Mouse (Mus musculus) testis, postnatal 14 days (tissue): ENCODE results near the gene Arrdc2.

ENCODE experiments used
- DNase-seq: peaks from one replicate; pipeline ENCODE4 v3.0.0; 2021; ENCODE audit warnings: low spot score

The Arrdc2 gene

GRCm38 (mm10) chr8:70864712-70865221 is 25.2 kb upstream of the Arrdc2 start:
- no peak for DNase-seq

GRCm38 (mm10) chr8:70863956-70864711 is 24.6 kb upstream of the Arrdc2 start:
- no peak for DNase-seq

- DNase-seq, result no peak
Measured at GRCm38 (mm10) chr8:70862824-70863641, 23.5 kb upstream of the Arrdc2 start, which contains the start of gene Kcnn1. Kcnn1 (minus strand) TSS chr8:70863258.

- no peak for DNase-seq
Measured at GRCm38 (mm10) chr8:70857516-70857915, 18.0 kb upstream of the Arrdc2 start.

GRCm38 (mm10) chr8:70856541-70857197 is 17.1 kb upstream of the Arrdc2 start:
- DNase-seq, result peak; percentile 70

GRCm38 (mm10) chr8:70856028-70856427 is 16.5 kb upstream of the Arrdc2 start:
- DNase-seq, result no peak

GRCm38 (mm10) chr8:70853863-70854262 is 14.3 kb upstream of the Arrdc2 start:
- no peak for DNase-seq

- DNase-seq, result no peak
Measured at GRCm38 (mm10) chr8:70852595-70853231, 13.2 kb upstream of the Arrdc2 start.

GRCm38 (mm10) chr8:70851837-70852236 is 12.3 kb upstream of the Arrdc2 start:
- no peak for DNase-seq

GRCm38 (mm10) chr8:70850947-70851346 is 11.4 kb upstream of the Arrdc2 start:
- DNase-seq, result no peak

- DNase-seq, result no peak
Measured at GRCm38 (mm10) chr8:70850132-70850845, 10.8 kb upstream of the Arrdc2 start.

GRCm38 (mm10) chr8:70849333-70849990 is 9.9 kb upstream of the Arrdc2 start:
- no peak for DNase-seq

- DNase-seq, result no peak
Measured at GRCm38 (mm10) chr8:70846371-70847154, 7.0 kb upstream of the Arrdc2 start.

GRCm38 (mm10) chr8:70845108-70845507 is 5.6 kb upstream of the Arrdc2 start:
- no peak for DNase-seq

- peak; percentile 82 for DNase-seq
Measured at GRCm38 (mm10) chr8:70844523-70844922, 5.0 kb upstream of the Arrdc2 start.

- no peak for DNase-seq
Measured at GRCm38 (mm10) chr8:70843941-70844340, 4.4 kb upstream of the Arrdc2 start.

- DNase-seq, result no peak
Measured at GRCm38 (mm10) chr8:70843214-70843773, 3.8 kb upstream of the Arrdc2 start.

GRCm38 (mm10) chr8:70842484-70842883 is 3.0 kb upstream of the Arrdc2 start:
- no peak for DNase-seq
